Mouse (Mus musculus) lung, postnatal 0 days (tissue): Measurements from ENCODE around the gene Rasgrp1. TPM values are rescaled to one million over a fixed set of nuclear protein-coding genes. Genes with fewer than 3 reads are reported as not detected.

ENCODE experiments used
- ATAC-seq: fragments of 200-750 bp; cut with Nextera tagmentation; 2 replicates; pipeline ENCODE4 v1.8.0; 2017; ENCODE audit warnings: moderate library complexity
- DNase-seq: peaks from one replicate; pipeline ENCODE4 v3.0.0-alpha.2; 2016; ENCODE audit warnings: low spot score
- H3K27ac ChIP-seq: fragments of 300-500 bp; sonication (generic); 2 replicates; pipeline ENCODE4 v1.5.1; 2014; ENCODE audit warnings: antibody characterized with exemption, mild to moderate bottlenecking, low read length, mixed read lengths
- H3K27me3 ChIP-seq: fragments of 300-500 bp; sonication (generic); replicated peaks from 2 replicates; pipeline ENCODE4 v1.6.1; 2014; ENCODE audit warnings: low read length, mixed read lengths; ENCODE audit not compliant: insufficient read depth
- H3K36me3 ChIP-seq: fragments of 300-500 bp; sonication (generic); 2 replicates; pipeline ENCODE4 v1.6.1; 2014; ENCODE audit warnings: low read length, mixed read lengths; ENCODE audit not compliant: insufficient read depth
- H3K4me1 ChIP-seq: fragments of 300-500 bp; sonication (generic); 2 replicates; pipeline ENCODE4 v1.6.1; 2014; ENCODE audit warnings: antibody characterized with exemption, low read depth, low read length, mixed read lengths; ENCODE audit not compliant: insufficient read depth
- H3K4me2 ChIP-seq: fragments of 300-500 bp; sonication (generic); replicated peaks from 2 replicates; pipeline ENCODE4 v1.6.1; 2014; ENCODE audit warnings: low read depth, mild to moderate bottlenecking, low read length, moderate library complexity, mixed read lengths
- H3K4me3 ChIP-seq: fragments of 300-500 bp; sonication (generic); 2 replicates; pipeline ENCODE4 v1.5.1; 2014; ENCODE audit warnings: low read depth, low read length
- H3K9ac ChIP-seq: fragments of 300-500 bp; sonication (generic); replicated peaks from 2 replicates; pipeline ENCODE4 v1.6.1; 2014; ENCODE audit warnings: low read depth, mild to moderate bottlenecking
- H3K9me3 ChIP-seq: fragments of 300-500 bp; sonication (generic); 2 replicates; pipeline ENCODE4 v1.6.1; 2016; ENCODE audit warnings: low read length, mixed read lengths
- CTCF ChIP-seq: IDR thresholded peaks from 2 replicates; pipeline ENCODE4 v1.5.1; 2016; ENCODE audit warnings: antibody characterized with exemption, mild to moderate bottlenecking
- EP300 ChIP-seq: IDR thresholded peaks from 2 replicates; pipeline ENCODE4 v1.6.1; 2016; ENCODE audit warnings: antibody characterized with exemption, mild to moderate bottlenecking, control low read depth
- WGBS: fragments of 180-500 bp; shearing (Covaris S2); extraction: QIAGEN DNeasy Blood & Tissue Kit; methylation state at CpG from one replicate; pipeline ENCODE4 v1.1.7; 2014; 5-methylcytosine and 5-hydroxymethylcytosine counted together
- polyA plus RNA-seq: library from polyadenylated mRNA; unstranded; fragments of >200 nt; fragmentation: Nextera tagmentation; extraction: Ambion mirVana; gene quantifications from 2 replicates; pipeline ENCODE4 v1.2.1, GENCODE M21; 2015

Gene Rasgrp1
- polyA plus RNA-seq, 1 experiment from 2014 or later: 0.30 TPM

DNA sequence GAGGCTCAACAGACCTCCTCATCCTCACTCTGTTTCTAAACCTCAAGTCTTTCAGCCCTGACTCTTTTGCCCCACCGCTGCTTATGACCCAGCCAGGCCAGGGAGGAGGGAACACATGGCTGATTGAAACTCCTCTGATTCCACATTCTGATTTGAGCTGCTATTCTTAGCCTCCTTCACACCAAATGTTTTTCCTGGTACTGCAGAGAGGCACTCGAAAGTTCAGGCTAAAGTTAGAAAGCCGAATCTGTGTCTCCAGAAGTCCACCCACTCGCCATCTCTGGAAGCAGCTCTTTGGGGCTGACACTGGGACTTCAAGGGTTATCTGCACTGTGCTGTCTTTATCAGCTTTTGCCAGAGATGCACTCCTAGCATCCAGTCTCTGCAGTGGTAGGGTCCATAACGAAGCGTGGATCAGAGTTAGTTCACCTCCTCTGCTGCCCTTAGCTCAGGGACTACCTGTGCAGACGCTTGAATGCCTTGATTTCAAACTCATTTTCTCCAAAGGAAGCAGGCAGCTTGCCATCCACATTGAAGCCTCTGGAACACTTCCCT lies 43.3 kb upstream of the Rasgrp1 start:
- Histone ChIP-seq H3K4me1 (no peaks in the 10 kb centered on the region), H3K4me3 (no peak overlapping the region), H3K9me3 (no peaks in the 10 kb centered on the region), H3K36me3 (no peaks in the 10 kb centered on the region), H3K27ac (no peak overlapping the region), H3K4me2 (no peak overlapping the region), H3K27me3 (no peaks in the 10 kb centered on the region), H3K9ac (no peak overlapping the region)
- DNase-seq: no peak
- 46% methylated on average over 7 of the region's 7 CpGs for WGBS
- no peak for ATAC-seq
- TF ChIP-seq EP300: no peak
- TF ChIP-seq CTCF: no peak

DNA sequence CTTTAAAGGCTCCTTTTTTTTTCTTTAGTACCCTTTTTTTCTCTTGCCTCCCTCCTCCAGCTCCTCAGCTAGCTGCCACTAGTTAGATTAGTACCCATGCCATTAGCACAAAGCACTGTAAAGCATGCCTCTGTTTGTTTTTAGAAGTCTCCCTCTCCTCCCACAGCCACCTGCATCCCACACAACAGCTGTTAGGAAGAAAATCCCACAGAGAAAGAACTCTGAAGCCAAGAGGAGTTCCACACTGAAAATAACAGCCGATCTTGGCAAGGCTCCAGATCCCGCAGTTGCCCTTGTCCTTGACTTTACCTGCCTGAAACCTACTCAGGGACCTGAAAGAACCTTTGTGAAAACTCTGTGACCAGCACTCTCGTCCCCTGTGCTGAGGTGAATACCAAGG lies 38.5 kb upstream of the Rasgrp1 start:
- Histone ChIP-seq H3K27me3 (no peaks in the 10 kb centered on the region), H3K9ac (no peak overlapping the region), H3K36me3 (no peaks in the 10 kb centered on the region), H3K4me2 (no peak overlapping the region), H3K4me1 (no peaks in the 10 kb centered on the region), H3K9me3 (no peaks in the 10 kb centered on the region), H3K4me3 (no peak overlapping the region), H3K27ac (no peak overlapping the region)
- DNase-seq (no peak), ATAC-seq (no peak)
- WGBS: 31% methylated on average over 3 of the region's 3 CpGs
- TF ChIP-seq CTCF (no peak), EP300 (no peak)

DNA sequence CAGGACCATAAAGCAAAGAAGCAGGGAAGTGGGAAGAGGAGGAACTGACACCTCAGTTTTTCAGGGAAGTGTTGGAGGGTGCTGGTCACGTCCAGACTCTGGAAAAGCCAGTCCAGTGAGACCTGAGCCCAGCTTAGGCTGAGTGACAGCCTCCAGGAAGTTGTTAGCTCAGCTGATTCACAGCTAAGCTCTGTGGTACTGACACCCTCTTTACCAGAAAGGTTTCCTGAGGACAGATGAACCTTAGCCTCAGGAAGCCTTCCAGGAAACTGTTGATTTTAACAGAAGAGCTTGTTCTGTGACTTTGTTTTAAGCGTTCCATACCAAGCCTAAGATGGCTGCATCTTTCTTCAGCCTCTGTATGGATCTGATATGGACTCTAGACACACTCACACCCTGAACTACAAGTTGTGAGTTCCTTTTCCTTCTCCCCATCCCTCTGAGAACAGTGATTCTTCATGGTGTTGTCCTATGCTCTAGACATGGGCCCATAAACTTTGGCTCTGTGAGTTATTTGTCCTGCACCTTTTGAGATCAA lies 31.6 kb upstream of the Rasgrp1 start:
- Histone ChIP-seq H3K9me3 (no peaks in the 10 kb centered on the region), H3K27me3 (no peaks in the 10 kb centered on the region), H3K9ac (no peak overlapping the region), H3K4me1 (no peaks in the 10 kb centered on the region), H3K4me3 (no peak overlapping the region), H3K4me2 (no peak overlapping the region), H3K36me3 (no peaks in the 10 kb centered on the region), H3K27ac (no peak overlapping the region)
- WGBS: 36% methylated on average over 2 of the region's 2 CpGs
- TF ChIP-seq EP300 (no peak), CTCF (no peak)
- DNase-seq (no peak), ATAC-seq (no peak)

DNA sequence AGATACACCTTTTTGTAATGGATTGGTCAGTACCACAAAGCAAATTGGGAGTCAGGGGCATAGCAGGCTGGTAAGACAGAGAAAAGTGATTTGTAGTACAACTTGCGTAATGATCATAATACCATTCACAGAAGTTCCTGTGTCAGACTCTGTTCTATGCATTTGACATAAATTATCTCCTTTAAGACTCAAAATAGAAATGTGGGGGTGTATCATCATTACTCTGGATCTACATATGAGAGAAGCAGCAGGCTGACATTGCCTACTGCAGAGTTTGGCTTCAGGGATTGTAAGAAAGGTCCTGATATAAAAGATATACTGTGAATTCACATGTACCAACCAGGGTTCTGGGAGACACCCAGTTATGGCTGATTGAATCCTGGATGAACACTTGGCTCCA lies 28.9 kb upstream of the Rasgrp1 start:
- Histone ChIP-seq H3K9me3 (no peaks in the 10 kb centered on the region), H3K9ac (no peak overlapping the region), H3K36me3 (no peaks in the 10 kb centered on the region), H3K4me2 (no peak overlapping the region), H3K4me1 (no peaks in the 10 kb centered on the region), H3K27me3 (no peaks in the 10 kb centered on the region), H3K4me3 (no peak overlapping the region), H3K27ac (no peak overlapping the region)
- DNase-seq (no peak), ATAC-seq (no peak)
- no peak for TF ChIP-seq EP300
- no peak for TF ChIP-seq CTCF
- 92% methylated on average over 1 of the region's 1 CpGs for WGBS

DNA sequence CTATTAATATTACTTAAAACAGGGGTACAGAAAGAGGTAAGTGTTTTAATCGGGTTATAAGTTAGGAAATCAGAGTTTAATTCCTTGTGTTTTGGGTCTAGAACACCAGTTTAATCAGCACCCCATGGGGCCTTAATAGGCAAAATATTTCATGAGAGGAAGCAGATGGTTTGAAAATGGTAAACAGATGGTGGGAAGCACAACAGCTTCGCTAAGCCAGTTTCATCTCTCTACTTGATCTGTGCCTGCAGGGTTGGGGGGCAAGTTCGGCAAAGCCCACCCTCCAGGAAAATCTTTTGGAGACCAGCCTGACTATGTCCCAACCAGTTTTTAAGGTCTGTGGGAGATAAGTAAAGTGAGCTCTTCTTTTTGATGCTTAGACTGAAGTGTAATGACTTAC lies 23.7 kb upstream of the Rasgrp1 start:
- no peak for DNase-seq
- H3K27ac ChIP-seq: no peak overlapping the region
- no peak for TF ChIP-seq CTCF
- TF ChIP-seq EP300: no peak

DNA sequence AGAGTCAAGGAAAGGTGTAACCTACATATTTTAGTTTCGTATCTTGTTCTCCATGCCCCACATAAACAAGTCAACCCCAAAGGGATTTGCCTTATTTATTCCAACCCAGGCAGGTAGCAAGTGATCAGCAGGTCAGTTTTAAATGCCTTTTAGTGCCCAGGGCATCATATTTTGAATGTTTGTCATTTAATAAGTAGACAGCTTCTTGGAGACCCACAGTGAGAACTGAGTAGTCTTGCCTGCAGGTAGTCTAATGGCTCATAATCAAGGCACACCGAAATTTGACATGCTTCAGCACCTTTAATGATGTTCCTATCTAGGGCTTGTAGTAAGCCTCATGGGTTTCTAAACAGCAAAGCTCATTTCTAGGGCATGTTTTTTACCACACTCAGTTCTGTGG lies 21.3 kb upstream of the Rasgrp1 start:
- Histone ChIP-seq H3K4me2 (no peak overlapping the region), H3K9me3 (no peaks in the 10 kb centered on the region), H3K4me3 (no peak overlapping the region), H3K4me1 (no peaks in the 10 kb centered on the region), H3K27ac (no peak overlapping the region), H3K9ac (no peak overlapping the region), H3K36me3 (no peaks in the 10 kb centered on the region), H3K27me3 (no peaks in the 10 kb centered on the region)
- 92% methylated on average over 2 of the region's 2 CpGs for WGBS
- ATAC-seq (no peak), DNase-seq (no peak)
- TF ChIP-seq CTCF: no peak
- no peak for TF ChIP-seq EP300

More for the DNA sequence above, 23.7 kb upstream of the Rasgrp1 start:
- Histone ChIP-seq H3K4me1 (no peaks in the 10 kb centered on the region), H3K27me3 (no peaks in the 10 kb centered on the region), H3K36me3 (no peaks in the 10 kb centered on the region), H3K9me3 (no peaks in the 10 kb centered on the region), H3K9ac (no peak overlapping the region), H3K4me3 (no peak overlapping the region), H3K4me2 (no peak overlapping the region)
- no peak for ATAC-seq
- WGBS: 81% methylated on average over 3 of the region's 3 CpGs

DNA sequence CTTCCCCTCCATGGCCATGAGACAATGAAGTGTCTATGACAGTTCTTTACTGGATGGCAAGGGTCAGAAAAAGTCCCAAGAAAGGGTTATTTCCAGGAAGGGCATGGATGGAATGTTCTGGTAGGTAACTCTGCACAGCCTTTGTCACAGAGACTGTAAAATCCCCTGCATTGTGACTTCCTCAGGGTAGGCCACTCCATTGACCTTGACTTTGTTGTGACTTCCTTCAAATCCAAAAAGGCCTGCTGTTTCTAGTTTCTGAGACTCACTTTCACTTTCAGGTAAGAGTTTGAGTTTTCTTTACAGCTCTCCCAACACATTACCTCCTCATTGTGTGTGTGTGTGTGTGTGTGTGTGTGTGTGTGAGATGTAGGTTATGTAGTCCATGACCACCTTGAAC lies 15.1 kb upstream of the Rasgrp1 start:
- no peak for DNase-seq
- no peak for ATAC-seq
- Histone ChIP-seq H3K27me3 (no peaks in the 10 kb centered on the region), H3K4me3 (no peak overlapping the region), H3K36me3 (no peaks in the 10 kb centered on the region), H3K9ac (no peak overlapping the region), H3K27ac (no peak overlapping the region), H3K9me3 (no peaks in the 10 kb centered on the region), H3K4me2 (no peak overlapping the region), H3K4me1 (no peaks in the 10 kb centered on the region)
- TF ChIP-seq EP300: no peak
- no peak for TF ChIP-seq CTCF
